Comparison of ENCODE assay signal across 22 mouse cellular contexts in genomic region chr1:68674667-68675066, GRCm38 (mm10).
DNase-seq lines count a peak whose midpoint lies in the region; ATAC-seq lines count a peak whose summit lies in the region.
"Had no signal": no experiment of that assay in that cellular context is flagged by ENCODE, and none has a peak within 500 bp of the region (broad histone marks: within the 10 kb centered on the region; RNA-seq: fewer than 3 reads in every experiment).

No protein-coding gene starts in this region.

- no peaks in the 10 kb centered on the region for H3K36me3 ChIP-seq in limb, embryonic 12.5 days
- H3K36me3 ChIP-seq in limb, embryonic 10.5 days: no peaks in the 10 kb centered on the region
- H3K36me3 ChIP-seq in neural tube, embryonic 11.5 days (ENCODE audit: control insufficient read depth, insufficient read depth, low read length): no peaks in the 10 kb centered on the region
- H3K36me3 ChIP-seq in neural tube, embryonic 15.5 days: no peaks in the 10 kb centered on the region
- no peaks in the 10 kb centered on the region for H3K36me3 ChIP-seq in neural tube, embryonic 14.5 days (ENCODE audit: control insufficient read depth, insufficient read depth, low read length)
- H3K36me3 ChIP-seq in limb, embryonic 13.5 days: no peaks in the 10 kb centered on the region
- H3K36me3 ChIP-seq: G1E had no signal

- no peaks in the 10 kb centered on the region for H3K4me1 ChIP-seq in limb, embryonic 12.5 days (replicated peaks)
- no peaks in the 10 kb centered on the region for H3K4me1 ChIP-seq in limb, embryonic 10.5 days
- no peaks in the 10 kb centered on the region for H3K4me1 ChIP-seq in neural tube, embryonic 11.5 days (ENCODE audit: control insufficient read depth, insufficient read depth, low read length)
- H3K4me1 ChIP-seq in neural tube, embryonic 15.5 days: no peaks in the 10 kb centered on the region
- H3K4me1 ChIP-seq in neural tube, embryonic 14.5 days (ENCODE audit: control insufficient read depth, insufficient read depth, low read length): no peaks in the 10 kb centered on the region
- H3K4me1 ChIP-seq in limb, embryonic 13.5 days: no peaks in the 10 kb centered on the region

- 58% methylated on average over 4 of the region's 4 CpGs for WGBS in limb, embryonic 12.5 days
- 85% methylated on average over 4 of the region's 4 CpGs for WGBS in limb, embryonic 10.5 days
- WGBS in neural tube, embryonic 11.5 days: 80% methylated on average over 4 of the region's 4 CpGs
- WGBS in neural tube, embryonic 15.5 days: 50% methylated on average over 4 of the region's 4 CpGs
- WGBS in neural tube, embryonic 14.5 days: 50% methylated on average over 4 of the region's 4 CpGs
- 43% methylated on average over 4 of the region's 4 CpGs for WGBS in limb, embryonic 13.5 days

- no peak for DNase-seq in limb, embryonic 10.5 days (ENCODE audit: low spot score)
- no peak for DNase-seq in neural tube, embryonic 11.5 days (ENCODE audit: low spot score)
- no peak for DNase-seq in neural tube, embryonic 10.5 days (ENCODE audit: extremely low spot score, low spot score)
- no peak for DNase-seq in left cerebral cortex, postnatal 36 days (ENCODE audit: low spot score in 2 of 2)
- DNase-seq: adrenal gland, adult 2 months; adrenal gland, adult 8-10 months; adrenal gland, postnatal 10 days; adrenal gland, postnatal 14 days; adrenal gland, postnatal 25 days; adrenal gland, postnatal 36 days; B cell, adult 2 months; cerebellum, adult 11 months; cerebellum, adult 11-12 months had no signal

- H3K4me3 ChIP-seq in limb, embryonic 12.5 days (replicated peaks): no peak overlapping the region
- no peak overlapping the region for H3K4me3 ChIP-seq in limb, embryonic 10.5 days
- H3K4me3 ChIP-seq in neural tube, embryonic 11.5 days (ENCODE audit: low read depth, low read length): no peak overlapping the region
- H3K4me3 ChIP-seq in neural tube, embryonic 15.5 days (replicated peaks): no peak overlapping the region
- H3K4me3 ChIP-seq in neural tube, embryonic 14.5 days (ENCODE audit: low read depth, low read length): no peak overlapping the region
- H3K4me3 ChIP-seq in limb, embryonic 13.5 days: no peak overlapping the region

- no peaks in the 10 kb centered on the region for H3K9me3 ChIP-seq in limb, embryonic 12.5 days
- H3K9me3 ChIP-seq in limb, embryonic 10.5 days (replicated peaks): no peaks in the 10 kb centered on the region
- H3K9me3 ChIP-seq in neural tube, embryonic 11.5 days (ENCODE audit: control insufficient read depth, low read length): no peaks in the 10 kb centered on the region
- H3K9me3 ChIP-seq in neural tube, embryonic 15.5 days (replicated peaks): no peaks in the 10 kb centered on the region
- no peaks in the 10 kb centered on the region for H3K9me3 ChIP-seq in neural tube, embryonic 14.5 days (ENCODE audit: control insufficient read depth, low read length)
- H3K9me3 ChIP-seq in limb, embryonic 13.5 days: no peaks in the 10 kb centered on the region
- H3K9me3 ChIP-seq: G1E had no signal

- 0 out of 2 replicates have a peak, but pooled peaks have one; percentile 47 for ATAC-seq in limb, embryonic 12.5 days (ENCODE audit: insufficient number of reproducible peaks, insufficient read depth, low FRiP score, low TSS enrichment, low read depth)
- 0 out of 2 replicates have a peak, but pooled peaks have one; percentile 16 for ATAC-seq in neural tube, embryonic 11.5 days (ENCODE audit: insufficient read depth, low FRiP score, low TSS enrichment)
- no peak for ATAC-seq in neural tube, embryonic 15.5 days (ENCODE audit: low FRiP score)
- ATAC-seq in neural tube, embryonic 14.5 days (ENCODE audit: low read depth): peak; percentile 58; the same call in 1 of the 2 replicates
- peak; percentile 59; the same call in 1 of the 2 replicates for ATAC-seq in limb, embryonic 13.5 days (ENCODE audit: low FRiP score, low read depth)
- ATAC-seq: activated CD4-positive, CD25-positive, alpha-beta regulatory T cell, adult 4 months; CD4-positive, CD25-positive, alpha-beta regulatory T cell, adult 4 months; Patski had no signal

- no peak overlapping the region for H3K4me2 ChIP-seq in limb, embryonic 12.5 days
- no peak overlapping the region for H3K4me2 ChIP-seq in neural tube, embryonic 11.5 days (ENCODE audit: low read depth)
- H3K4me2 ChIP-seq in neural tube, embryonic 15.5 days: no peak overlapping the region
- no peak overlapping the region for H3K4me2 ChIP-seq in neural tube, embryonic 14.5 days (ENCODE audit: low read depth, low read length)
- no peak overlapping the region for H3K4me2 ChIP-seq in limb, embryonic 13.5 days (replicated peaks)

- H3K9ac ChIP-seq in limb, embryonic 12.5 days (replicated peaks): no peak overlapping the region
- H3K9ac ChIP-seq in neural tube, embryonic 11.5 days (ENCODE audit: low read length): no peak overlapping the region
- no peak overlapping the region for H3K9ac ChIP-seq in neural tube, embryonic 15.5 days (replicated peaks)
- H3K9ac ChIP-seq in neural tube, embryonic 14.5 days (replicated peaks; ENCODE audit: low read depth, low read length): no peak overlapping the region
- no peak overlapping the region for H3K9ac ChIP-seq in limb, embryonic 13.5 days

- H3K27ac ChIP-seq in limb, embryonic 12.5 days: no peak overlapping the region
- H3K27ac ChIP-seq in limb, embryonic 10.5 days: no peak overlapping the region
- no peak overlapping the region for H3K27ac ChIP-seq in neural tube, embryonic 11.5 days (ENCODE audit: low read depth, low read length)
- no peak overlapping the region for H3K27ac ChIP-seq in neural tube, embryonic 15.5 days (replicated peaks)
- H3K27ac ChIP-seq in neural tube, embryonic 14.5 days (ENCODE audit: low read depth, low read length): no peak overlapping the region
- no peak overlapping the region for H3K27ac ChIP-seq in limb, embryonic 13.5 days

- no peaks in the 10 kb centered on the region for H3K27me3 ChIP-seq in limb, embryonic 12.5 days
- H3K27me3 ChIP-seq in limb, embryonic 10.5 days (ENCODE audit: low read depth, poor library complexity, severe bottlenecking): no peaks in the 10 kb centered on the region
- no peaks in the 10 kb centered on the region for H3K27me3 ChIP-seq in neural tube, embryonic 11.5 days (ENCODE audit: control insufficient read depth, insufficient read depth, low read length)
- H3K27me3 ChIP-seq in neural tube, embryonic 15.5 days (replicated peaks): no peaks in the 10 kb centered on the region
- no peaks in the 10 kb centered on the region for H3K27me3 ChIP-seq in neural tube, embryonic 14.5 days (ENCODE audit: control insufficient read depth, insufficient read depth, low read length)
- no peaks in the 10 kb centered on the region for H3K27me3 ChIP-seq in limb, embryonic 13.5 days
- H3K27me3 ChIP-seq: CH12.LX, Patski had no signal

- intact Hi-C loops in left cerebral cortex, postnatal 36 days (cut with DNase I): no loop called here
